Mouse (Mus musculus) ovary, postnatal 10 days (tissue): Measurements from ENCODE around the gene Miga2.

Experiments used
- DNase-seq: peaks from one replicate; pipeline ENCODE4 v3.0.0; 2022; ENCODE audit warnings: low spot score

Gene Miga2

DNA sequence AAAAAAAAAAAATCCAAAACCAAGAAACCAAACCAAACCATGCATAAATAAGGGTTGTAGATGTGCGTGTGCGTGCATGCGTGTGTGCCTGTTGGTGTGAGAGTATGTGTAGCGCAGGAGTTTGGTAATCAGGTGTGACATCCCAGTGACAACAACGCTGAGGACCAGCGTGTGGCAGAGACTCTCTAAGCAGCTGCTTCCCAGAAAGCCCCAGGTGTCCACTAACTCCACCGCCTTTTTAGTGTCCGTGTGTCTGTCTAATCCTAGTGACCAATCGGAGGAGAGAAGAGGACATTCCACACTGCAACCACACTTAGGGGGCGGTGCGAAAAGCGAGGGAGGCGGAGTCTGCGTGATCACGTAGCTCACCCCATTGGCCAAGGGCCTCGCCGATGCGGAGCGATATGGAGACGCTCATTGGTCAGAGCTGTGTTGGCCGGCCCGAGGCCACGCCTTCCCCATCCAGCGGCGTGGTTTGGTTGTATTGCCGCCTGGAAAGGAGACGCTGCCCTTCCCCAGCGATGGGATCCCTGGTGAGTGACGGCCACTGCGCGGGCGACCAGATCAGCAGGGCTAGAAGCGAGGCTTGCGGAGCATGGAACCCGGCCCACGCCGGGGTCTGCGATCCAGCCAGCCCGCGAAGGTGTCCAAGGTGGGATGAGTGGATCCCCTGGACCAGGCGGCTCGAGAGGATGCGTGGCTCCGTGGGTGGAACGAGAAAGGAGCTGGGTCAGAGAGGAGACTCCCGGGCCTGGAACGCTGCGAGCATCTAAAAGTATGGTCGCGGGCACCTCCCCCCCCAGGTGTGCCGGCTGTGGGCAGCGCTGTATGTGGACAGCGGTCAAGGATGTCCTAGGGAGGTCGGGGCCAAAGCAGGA, at the start of gene Miga2:
Gene Miga2, plus strand, starts transcription at position 461 of the 878 bp plus-strand sequence.
- DNase-seq, result peak; percentile 87

DNA sequence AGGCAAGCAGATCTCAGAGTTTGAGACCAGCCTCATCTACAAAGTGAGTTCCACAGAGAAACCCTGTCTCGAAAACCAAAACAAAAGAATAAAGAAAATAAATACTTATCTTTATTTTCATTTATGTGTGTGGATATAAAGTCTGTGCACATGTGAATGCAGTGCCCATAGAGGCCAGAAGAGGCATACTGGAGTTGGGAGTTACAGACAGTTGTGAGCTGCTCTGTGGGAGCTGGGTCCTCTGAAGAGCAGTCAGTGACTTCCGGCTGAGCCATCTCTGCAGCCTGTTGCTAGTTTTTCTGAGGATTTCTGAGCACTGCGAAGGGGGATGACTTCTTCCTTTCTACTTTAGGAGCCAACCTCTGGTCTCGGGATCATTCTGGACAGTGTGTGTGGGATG, 47.9 kb upstream of the Miga2 start:
- DNase-seq, result no peak

DNA sequence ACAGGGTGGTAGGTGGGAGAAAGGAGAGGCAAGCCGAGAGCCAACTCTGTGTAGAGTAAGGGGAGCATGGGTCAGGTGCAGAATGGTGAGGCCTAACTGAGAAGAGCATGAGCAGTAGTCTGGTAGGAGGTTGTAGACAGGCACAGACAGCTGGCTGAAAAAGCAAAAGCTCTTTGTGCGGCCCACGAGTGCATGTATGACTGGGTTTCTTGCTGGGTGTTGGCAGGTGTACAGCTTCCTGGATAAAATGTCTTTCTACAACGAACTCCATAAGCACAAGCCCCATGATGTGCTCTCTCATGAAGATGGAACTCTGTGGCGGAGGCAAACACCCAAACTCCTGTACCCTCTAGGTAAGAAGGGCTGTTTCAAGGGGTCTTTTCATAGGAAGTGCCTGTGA, 47.1 kb upstream of the Miga2 start:
- DNase-seq, result no peak

DNA sequence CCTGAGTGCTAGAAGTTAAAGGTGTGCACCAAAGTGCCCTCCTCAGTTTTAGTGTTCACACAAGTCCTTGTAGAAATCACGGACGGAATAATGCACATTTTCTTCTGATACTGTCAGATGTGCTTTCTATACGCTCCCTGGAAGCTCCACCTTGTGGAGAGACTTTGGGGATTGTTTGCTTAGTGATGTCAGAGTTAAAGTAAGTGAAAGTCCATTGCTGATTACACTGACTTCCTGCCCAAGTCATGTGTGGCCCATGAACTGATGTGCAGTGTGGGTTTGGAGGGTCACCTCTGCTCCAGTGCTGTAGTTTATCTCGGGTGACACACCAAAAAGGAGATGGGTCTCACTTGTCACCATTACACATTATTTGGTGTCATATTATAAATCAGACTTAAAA, 44.8 kb upstream of the Miga2 start:
- DNase-seq, result no peak

- no peak for DNase-seq
These were observed 40.9 kb upstream of the Miga2 start for GRCm38 (mm10) chr2:30323111-30323510.

DNA sequence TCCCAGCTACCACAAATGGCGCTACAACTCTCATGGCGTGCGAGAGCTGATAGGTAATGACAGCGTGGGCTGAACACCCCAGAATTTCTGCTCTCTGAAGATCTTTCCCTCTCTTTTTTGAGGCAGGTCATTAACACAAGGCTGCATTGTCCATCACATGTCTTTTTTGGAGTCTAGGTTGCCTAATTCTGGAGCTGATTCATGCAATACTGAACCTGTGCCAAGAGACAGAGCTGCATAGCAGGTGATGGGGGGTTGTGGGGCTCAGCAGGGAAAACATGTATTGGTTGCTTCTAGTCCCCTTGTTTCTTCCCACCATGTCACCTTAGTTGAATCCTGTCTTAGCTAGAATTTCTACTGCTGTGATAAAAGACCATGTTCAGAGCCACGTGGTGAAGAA, 38.7 kb upstream of the Miga2 start:
- no peak for DNase-seq

GRCm38 (mm10) chr2:30327276-30327675, 36.8 kb upstream of the Miga2 start:
- DNase-seq, result no peak

DNA sequence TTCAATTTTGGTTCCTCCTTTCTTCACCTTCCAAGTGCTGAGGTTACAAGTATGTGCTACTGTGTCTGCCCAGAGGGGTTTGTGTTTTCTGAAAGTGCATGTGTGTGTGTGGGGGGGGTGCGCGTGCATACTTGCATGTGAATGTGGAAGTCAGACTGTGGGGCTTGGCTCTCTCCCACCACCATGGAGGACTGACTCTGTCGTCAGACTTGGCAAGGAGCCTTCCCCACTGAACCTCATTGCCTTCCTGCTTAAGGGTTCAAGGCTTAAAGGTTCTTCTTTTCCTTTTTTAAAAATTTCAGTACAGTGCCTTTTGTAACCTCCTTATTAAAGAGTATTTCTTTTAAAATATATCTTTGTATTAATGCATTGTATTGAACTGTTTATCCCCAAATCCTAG, 35.2 kb upstream of the Miga2 start:
- no peak for DNase-seq

DNA sequence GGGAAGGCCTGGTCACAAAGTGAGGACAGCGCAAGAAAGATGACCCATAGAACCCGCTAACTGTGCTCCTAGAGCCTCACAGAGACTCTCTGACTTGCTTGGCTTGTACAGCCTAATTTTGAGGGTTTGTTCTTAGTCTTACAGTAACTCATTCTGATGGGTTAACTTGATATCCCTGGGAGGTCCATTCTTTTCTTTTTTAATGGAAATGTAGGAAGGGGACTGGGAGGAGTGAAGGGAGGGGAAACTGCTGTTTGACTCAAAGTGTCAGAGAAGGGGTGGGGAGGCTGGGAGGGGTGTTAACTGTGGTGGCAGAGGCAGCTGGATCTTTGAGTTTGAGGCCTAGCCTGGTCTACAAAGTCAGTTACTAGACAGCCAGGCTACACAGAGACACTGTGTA, 28.7 kb upstream of the Miga2 start:
- no peak for DNase-seq

- no peak for DNase-seq
These were observed 27.7 kb upstream of the Miga2 start for GRCm38 (mm10) chr2:30336174-30336915.

GRCm38 (mm10) chr2:30337179-30337578, 26.9 kb upstream of the Miga2 start:
- no peak for DNase-seq

DNA sequence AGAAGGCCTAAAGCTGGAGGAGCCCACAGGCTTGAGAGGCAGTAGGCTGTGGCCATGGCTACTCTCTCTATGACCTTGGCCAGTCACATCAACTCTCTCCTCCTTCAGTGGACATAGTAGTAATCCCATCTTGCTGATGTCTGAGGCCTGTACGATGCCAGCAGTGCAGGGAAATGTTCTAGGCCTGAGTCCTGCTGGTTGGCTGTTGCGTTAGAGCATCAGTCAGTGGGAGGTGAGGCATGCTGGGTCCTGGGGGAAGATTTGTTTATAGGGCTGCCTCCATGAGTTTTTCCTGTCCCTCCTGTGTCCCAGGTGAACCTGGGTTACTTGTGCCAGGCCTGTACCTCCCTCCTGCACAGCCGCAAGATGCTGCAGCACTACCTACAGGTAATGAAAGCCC, 22.0 kb upstream of the Miga2 start:
- no peak for DNase-seq

DNA sequence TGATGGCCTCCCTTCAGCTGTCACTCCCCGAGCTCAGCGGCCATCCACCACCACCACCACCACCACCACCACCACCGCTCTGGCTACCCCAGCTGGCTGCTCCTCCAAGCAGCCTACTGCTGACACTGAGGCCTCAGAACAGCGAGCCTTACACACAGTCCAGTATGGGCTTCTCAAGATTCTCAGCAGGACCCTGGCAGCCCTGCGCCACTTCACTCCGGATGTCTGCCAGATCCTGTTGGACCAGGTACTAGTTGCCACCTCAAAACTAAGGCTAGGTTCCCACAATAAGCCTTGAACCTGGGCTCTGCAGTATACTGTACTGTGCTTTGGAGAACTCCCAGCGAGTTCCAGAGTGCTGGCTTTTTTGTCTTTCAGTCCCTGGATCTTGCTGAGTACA, 21.5 kb upstream of the Miga2 start:
- no peak for DNase-seq

- DNase-seq, result no peak
These were observed 20.4 kb upstream of the Miga2 start for GRCm38 (mm10) chr2:30343601-30344137.

- DNase-seq, result no peak
These were observed 17.9 kb upstream of the Miga2 start for GRCm38 (mm10) chr2:30345971-30346676.

GRCm38 (mm10) chr2:30349196-30349595, 14.8 kb upstream of the Miga2 start:
- DNase-seq, result no peak

DNA sequence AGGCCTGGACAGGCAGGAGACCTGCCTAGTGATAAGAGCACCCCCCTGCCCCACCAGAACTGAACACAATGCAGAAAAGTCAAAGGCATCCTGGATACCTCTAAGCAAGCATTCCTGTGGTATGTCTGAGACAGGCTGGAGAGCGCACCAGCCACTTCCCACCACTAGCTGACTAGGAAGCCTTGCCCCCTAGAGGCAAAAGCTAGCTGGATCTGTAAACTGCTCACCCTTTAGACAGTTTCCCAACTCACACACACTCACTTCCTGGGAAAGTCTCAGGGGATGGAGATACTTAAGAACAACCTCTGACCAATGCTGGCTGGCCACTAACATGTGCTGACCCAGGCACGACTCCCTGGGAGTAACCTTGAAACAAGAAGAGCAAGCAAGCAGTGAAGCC, 12.9 kb upstream of the Miga2 start:
- no peak for DNase-seq

DNA sequence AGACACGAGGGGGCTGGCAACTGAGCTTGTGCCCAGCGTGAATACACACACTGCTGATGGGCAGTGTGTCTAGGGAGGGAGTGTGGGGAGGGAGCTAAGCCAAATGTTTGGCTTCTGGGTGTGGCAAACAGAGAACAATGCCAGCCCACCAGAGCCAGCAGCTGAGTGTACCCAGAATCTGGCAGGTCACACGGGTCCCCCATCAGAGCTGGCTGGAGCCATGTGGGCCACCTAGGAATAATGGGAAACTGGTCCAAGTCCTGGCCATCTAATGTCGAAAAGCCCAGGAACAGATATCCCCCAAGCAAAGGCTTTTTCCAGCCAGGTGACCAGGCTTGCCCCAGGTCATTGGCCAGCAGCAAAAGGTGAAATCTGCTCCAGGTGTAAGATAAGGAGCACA, 8.2 kb upstream of the Miga2 start:
- no peak for DNase-seq

DNA sequence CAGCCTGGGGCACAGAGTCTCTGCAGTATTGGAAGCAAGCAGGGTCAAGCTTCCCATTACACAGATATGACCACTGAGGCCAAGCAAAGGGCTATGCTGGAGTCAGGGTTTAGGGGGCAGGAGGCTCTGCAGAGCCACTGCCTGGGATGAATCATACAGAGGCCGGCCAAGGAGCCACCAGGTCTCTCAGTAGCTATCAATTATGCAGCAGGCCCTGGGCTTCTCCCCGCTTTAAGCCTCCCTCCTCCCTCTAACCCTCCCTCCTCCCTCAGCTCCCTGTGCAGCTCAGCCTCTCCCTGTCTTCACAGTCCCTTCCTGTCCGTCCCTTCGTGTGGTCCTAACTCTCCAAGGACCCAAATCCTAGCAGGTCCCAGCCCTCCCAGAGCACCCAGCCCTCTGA, 7.8 kb upstream of the Miga2 start:
- DNase-seq, result no peak

DNA sequence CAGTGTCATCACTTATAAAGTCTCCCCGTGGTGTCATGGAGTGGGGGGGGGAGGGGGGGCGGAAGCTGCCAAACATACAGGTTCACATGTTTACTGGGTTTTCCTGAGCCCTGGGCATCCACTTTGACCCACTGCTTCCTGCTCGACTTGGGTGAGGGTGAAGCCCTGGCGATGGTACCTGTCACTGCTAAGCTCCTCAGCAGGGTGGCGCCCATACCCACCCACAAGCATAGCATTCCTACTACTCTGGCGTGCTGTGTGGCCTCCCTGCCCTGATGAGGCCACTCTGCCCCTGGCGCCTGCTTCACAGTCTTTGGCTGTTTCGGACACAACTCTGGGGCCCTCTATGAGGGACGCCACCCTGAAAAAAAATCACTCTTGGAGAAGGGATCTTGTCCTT, 7.1 kb upstream of the Miga2 start:
- DNase-seq, result no peak

DNA sequence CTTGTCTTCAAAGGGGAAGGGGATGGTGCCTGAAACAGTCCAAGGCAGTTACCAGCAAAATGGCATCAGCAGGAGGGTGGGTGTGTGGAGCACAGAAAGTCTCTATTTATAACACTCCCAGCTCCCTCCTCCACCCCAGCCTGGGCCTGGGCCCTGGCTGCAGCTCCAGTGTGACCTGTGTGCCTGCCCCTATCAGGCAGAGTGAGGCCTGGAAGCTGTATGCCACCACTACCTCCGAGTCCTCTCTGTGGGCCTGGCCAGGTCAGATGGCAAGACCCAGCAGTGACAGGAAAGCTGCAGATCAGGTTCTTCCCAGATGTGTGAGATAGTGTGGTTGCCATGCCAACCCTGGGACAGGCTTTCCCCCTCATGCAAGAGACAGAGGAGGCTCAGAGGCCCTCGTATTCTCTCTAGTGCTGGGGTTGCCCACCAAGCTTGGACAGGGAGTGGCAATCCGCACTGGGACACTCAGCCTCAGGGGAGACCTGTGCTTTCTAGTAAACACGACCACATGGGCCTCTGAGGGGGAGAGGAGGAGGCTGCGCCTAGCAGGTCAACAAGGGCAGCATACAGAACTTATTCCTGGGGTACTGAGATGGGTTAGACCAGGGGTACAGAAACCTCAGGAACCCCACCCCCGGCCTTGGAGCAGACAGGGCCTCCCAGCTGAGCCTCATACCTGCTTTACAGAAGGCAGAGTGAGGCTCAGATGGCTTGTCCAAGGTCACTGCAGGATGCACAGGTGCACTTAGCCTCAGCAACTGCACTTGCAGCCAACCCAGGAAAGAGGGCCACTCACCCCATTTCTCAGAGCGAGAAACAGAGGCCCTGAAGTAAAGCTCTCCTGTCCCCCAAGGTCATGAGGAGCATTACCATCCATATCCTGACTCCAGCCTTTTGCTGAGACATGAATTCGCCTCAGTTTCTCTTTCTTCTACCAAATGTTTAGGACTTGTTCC, 6.2 kb upstream of the Miga2 start:
- DNase-seq, result no peak
